Mouse (Mus musculus) inflammation-experienced regulatory T-cells, adult 6 months (primary cell): ENCODE measurements around the gene Cxcr1. TPM values are rescaled to one million over a fixed set of nuclear protein-coding genes. Genes with fewer than 3 reads are reported as not detected.

Experiments
- polyA plus RNA-seq, 3 experiments: library from polyadenylated mRNA; unstranded; fragments of 100-300 nt; shearing (Covaris generic); gene quantifications; one replicate each; pipeline ENCODE4 v1.2.1; 2017

The Cxcr1 gene
- polyA plus RNA-seq, 3 experiments from 2014 or later, result not detected

Other genes starting within 250 kb of the Cxcr1 start
- gene Tns1, start 70.2 kb downstream of the Cxcr1 start, polyA plus RNA-seq, result 10 to 100 TPM in 2 of 3 experiments, 1 to 10 TPM in 1; 9.1 to 16.3 (median 15.5) TPM
- not detected for gene Rufy4, start 69.1 kb downstream of the Cxcr1 start, polyA plus RNA-seq
- gene Cxcr2, start 40.6 kb downstream of the Cxcr1 start, polyA plus RNA-seq, result under 1 TPM in 1 of 3 experiments, not detected in 2; 0.16 TPM
- gene Arpc2, start 41.5 kb upstream of the Cxcr1 start, polyA plus RNA-seq, result 100 to 1,000 TPM; 611 to 878 (median 637) TPM
- under 1 TPM in 1 of 3 experiments, not detected in 2; 0.34 TPM for gene Gpbar1, start 83.9 kb upstream of the Cxcr1 start, polyA plus RNA-seq
- 100 to 1,000 TPM; 150 to 222 (median 210) TPM for gene Aamp, start 90.1 kb upstream of the Cxcr1 start, polyA plus RNA-seq
- 100 to 1,000 TPM in 1 of 3 experiments, 10 to 100 TPM in 2; 90.4 to 101 (median 95.6) TPM for gene Pnkd, start 90.3 kb upstream of the Cxcr1 start, polyA plus RNA-seq
- gene Tmbim1, start 111.0 kb upstream of the Cxcr1 start, polyA plus RNA-seq, result 10 to 100 TPM; 15.7 to 27.4 (median 17.9) TPM
- gene Catip, start 167.5 kb upstream of the Cxcr1 start, polyA plus RNA-seq, result not detected
- gene Slc11a1, start 180.6 kb upstream of the Cxcr1 start, polyA plus RNA-seq, result 1 to 10 TPM in 2 of 3 experiments, under 1 TPM in 1; 0.97 to 1.7 (median 1.3) TPM
- gene Ctdsp1, start 196.9 kb upstream of the Cxcr1 start, polyA plus RNA-seq, result 10 to 100 TPM; 28.8 to 39.0 (median 36.1) TPM
- gene Vil1, start 214.7 kb upstream of the Cxcr1 start, polyA plus RNA-seq, result under 1 TPM in 2 of 3 experiments, not detected in 1; 0.26 to 0.41 TPM